Mouse (Mus musculus): ENCODE data around the gene Knstrn.
A peak's percentile ranks its signal among the peaks of the same experiment; 100 is the strongest.

The Knstrn gene

DNA sequence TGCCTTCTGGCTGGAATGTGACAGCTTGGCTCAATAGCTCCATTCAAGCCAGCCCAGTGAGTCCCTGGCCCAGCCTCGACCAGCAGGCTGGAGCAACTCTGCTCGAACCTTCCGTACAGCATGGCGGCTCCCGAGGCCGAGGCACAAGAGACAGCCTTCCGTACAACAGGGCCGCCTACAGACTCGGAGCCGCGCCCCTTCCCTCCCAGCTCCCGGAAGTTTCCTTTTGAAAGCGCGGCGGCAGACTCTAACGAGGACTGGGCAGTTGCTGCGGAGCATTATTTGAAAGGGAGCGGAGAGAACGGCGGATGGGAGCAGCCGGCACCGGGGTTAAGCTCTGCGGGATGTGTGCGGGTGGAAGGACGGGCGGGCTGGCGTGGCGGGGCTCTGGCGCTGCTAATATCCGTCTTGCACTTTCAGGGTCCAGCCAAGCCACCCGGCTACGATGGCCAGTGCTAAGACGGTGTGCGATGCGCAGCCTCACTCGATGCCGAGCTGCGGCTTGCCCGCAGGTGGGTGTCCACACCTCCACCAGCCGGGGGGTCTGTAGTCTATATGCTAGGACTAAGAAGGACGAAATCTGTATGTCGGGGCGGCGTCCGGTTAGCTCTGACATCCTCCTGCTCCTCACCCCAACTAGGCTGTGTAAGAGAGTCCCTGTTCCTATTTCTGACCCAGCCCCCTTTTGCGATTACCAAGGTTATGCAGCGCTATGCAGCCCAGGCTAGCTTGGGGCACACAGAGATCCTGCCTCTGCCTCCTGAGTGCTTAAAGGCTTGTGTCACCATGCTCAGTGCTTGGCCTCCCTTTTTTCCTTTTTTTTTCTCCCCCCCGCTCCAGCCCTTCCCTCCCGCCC is at the start of gene Knstrn:
Gene Knstrn (plus strand): TSS at position 23 of the 856 bp plus-strand sequence.
- DNase-seq (ENCODE audit: low read depth in 1 of 2, low spot score in 2 of 2): peak; percentile 56 to 82

DNA sequence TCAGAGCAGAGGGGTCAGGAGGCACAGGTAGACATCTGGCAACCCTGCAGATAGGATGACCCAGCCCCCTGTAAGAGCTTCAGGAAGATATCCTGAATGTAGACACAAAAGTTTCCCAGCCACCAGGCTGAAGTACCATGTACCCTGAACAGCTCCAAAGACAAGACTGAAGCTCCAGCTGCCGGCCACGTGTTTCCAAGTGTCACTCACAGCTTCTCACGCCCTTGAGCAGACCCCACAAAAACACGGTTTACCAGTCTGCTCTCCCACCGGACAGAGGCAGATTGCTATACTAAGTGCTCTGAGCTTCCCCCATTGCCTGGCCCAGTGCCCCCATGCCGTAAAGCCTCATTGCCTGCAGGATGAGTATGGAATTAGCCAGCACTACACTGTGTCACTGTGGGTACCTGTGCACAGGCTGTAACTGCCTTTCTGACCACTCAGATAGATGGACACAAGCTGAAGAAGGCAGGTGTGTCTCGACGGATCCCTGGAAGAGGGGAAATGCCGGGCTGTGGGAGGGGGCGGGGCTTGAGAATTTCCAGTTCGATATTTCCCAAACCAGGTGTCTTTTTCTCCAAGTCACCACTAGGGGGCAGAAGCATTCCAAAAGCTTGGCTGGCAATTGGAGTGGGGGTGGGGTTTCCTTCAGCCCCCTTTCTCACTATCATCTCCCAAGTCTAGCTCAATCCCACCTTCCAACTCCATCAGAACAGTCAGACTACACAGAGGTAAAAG is 49.5 kb upstream of the Knstrn start:
- no peak for DNase-seq (ENCODE audit: low read depth in 1 of 2, low spot score in 2 of 2)

DNA sequence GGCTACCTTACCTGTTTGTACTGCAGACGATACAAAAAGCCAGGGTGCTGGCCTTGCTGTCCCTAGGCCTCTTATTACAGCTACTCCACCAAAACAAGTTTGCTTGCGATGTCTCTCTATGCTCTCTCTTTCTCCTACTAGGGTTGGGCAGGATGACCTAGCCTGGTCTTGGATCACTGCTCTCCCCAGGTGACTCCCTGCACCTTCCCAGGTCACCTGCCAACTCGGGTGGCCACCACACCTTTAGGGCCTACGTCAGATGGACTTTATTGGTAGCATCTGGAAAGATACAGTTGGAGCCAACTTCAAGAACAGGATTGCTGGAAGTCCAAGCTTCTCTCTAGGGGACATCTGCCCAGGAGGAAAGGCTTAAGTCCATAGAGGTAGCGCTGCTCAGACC is 48.9 kb upstream of the Knstrn start:
- no peak for DNase-seq (ENCODE audit: low read depth in 1 of 2, low spot score in 2 of 2)

DNA sequence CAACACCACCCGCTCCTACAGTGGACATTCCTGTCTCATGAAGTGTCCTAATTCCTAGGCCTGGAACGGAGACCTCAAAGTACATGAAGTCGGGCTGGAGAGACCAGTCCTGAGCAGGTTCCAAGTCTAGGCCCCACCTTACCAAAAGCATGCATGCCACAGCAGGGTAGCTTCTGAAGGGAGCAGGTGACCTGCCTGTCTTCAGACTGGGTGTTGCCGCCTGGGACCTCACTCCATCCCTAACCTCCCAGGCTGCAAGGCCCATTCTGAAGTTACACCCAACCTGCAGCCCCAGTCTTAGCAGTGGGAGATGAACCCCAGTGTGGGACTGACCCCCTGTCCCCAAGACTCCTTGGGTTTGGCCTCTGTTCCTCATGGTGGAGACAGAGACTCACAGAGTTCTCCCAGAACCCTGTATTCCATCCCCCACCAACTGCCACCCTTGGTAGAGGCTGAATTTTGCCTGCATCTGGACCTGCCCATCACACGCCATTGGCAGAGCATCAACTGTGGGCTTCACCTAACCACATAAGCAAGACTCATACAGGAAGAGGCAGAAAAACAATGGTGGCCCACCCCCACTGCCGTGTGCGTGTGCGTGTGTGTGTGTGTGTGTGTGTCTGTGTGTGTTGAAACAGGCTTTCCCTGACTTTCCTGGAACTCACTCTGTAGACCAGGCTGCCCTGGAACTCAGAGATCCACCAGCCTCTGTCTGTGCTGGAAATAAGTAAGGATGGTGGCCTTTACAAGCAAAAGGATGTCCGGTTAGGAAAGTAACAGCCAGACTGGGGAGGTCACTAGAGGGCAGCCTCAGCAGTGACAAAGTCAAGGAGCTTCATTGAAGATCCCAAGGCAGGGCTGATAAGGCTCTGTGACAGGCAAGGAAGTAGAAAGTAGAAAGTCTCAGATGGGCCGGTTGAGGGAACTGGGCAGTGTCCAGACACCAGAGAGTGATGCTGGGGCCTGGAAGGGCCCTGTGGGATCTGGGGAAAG is 47.5 kb upstream of the Knstrn start:
- DNase-seq (ENCODE audit: low read depth in 1 of 2, low spot score in 2 of 2): no peak

DNA sequence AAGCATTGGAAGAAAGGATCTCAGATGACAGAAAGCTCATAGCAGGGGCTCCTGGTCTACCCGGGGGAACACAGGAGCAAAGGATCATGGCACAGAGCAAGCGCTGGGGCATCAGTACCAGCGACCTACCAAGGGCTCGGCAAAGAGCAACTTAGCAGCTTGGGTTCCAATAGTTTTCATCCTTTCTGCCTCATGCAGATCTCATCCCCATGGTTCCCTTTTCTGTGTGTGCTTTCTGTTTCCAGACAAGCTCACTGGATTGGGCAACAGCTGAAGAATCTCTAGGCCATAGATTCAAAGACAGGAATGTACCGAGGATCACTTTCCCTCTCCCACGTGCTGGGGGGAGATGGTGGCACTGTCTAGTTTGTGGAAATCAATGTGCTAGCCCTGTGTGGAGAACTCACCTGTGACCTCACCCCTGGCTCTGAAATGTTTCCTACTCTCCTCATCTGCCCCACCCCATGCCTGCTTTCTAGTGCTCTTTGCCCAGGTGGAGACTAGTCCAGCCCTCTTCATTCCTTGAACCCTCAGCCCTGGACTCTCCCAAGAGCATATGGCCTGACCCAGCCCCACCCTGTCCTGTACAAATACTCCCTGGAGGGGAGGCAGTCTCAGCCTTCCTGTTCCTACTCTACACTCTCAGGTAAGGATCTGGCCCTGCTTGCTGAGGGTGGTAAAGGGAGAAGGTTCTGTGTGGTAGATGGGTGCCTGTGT is 41.5 kb upstream of the Knstrn start, which contains the start of gene Phgr1:
Gene Phgr1 (plus strand): TSS at position 612 of the 717 bp plus-strand sequence.
- no peak for DNase-seq (ENCODE audit: low read depth in 1 of 2, low spot score in 2 of 2)

DNA sequence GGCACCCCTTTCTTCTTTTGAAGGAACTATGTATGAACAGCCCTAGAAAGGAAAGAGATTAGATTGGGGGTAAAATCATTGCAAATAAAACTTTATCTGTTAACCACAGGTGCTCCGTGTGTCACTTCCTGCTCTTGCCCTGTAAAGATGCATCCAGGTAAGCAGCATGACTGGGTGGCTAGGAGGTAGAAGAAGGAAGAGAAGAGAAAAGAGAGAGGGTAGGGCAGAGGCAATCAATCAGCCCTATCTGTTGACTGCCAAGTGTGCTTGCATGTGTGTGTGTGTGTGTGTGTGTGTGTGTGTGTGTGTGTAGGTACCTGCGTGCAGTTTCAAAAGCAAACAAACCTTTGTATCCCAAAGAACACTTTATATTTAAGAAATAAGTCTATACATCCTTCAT is 39.3 kb upstream of the Knstrn start:
- no peak for DNase-seq (ENCODE audit: low read depth in 1 of 2, low spot score in 2 of 2)

DNA sequence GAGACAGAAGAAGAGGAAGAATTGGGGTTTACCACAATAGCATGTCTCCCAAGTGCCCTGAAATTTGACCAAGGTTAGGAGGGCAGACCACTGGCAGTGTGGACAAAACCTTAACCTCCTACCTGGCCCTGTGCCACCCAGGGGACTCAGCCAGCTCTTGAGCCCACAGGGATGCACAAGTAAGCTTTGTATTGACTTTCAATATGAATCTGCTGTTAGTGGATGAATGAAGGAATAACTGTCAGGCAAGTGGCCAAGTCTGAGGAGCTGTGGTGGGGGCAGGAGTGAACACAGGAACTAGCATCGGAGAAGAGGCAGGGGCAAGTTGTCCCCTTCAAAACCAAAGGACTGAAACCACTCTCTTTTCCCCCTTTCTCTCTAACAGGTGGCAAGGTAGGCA is 38.4 kb upstream of the Knstrn start:
- DNase-seq (ENCODE audit: low read depth in 1 of 2, low spot score in 2 of 2): no peak

DNA sequence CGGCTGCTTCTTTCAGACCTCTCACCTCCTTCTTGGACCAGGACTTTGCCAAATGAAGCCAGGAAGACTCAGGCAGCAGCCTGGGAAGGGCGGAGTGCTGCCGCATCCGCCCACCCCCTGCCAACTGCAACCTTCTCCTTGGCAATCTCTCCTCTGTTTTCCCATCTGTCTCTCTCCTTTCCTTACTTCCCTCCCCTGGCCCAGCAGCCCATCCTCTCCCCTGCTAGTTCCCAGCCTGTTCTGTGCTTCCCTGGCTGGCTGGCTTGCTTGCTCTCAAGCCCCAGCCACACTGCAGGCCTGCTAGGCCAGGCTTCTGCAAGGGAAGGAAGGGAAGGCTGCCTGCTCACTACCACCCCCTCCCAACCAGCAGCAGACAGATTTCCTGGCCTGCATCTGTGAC is 38.0 kb upstream of the Knstrn start:
- no peak for DNase-seq (ENCODE audit: low read depth in 1 of 2, low spot score in 2 of 2)

DNA sequence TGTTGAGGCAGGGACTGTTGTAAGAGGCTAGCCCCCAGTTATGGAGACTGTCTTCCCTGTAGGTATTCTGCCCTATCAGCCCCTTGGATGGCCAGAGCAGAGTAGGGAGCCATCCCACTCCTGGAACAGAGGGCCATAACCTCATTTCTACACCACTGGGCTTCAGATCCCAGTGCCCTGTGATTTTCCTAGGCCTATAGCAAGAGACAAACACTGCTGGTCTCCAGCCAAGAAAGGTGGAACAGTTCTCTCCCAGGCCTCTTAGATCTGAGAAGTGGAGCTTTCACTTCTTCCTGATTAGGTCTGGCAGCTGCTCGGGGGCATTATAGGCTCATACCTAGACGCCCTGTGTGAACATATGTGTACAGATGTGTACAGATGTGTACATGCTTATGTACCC is 37.5 kb upstream of the Knstrn start:
- DNase-seq (ENCODE audit: low read depth in 1 of 2, low spot score in 2 of 2): no peak

DNA sequence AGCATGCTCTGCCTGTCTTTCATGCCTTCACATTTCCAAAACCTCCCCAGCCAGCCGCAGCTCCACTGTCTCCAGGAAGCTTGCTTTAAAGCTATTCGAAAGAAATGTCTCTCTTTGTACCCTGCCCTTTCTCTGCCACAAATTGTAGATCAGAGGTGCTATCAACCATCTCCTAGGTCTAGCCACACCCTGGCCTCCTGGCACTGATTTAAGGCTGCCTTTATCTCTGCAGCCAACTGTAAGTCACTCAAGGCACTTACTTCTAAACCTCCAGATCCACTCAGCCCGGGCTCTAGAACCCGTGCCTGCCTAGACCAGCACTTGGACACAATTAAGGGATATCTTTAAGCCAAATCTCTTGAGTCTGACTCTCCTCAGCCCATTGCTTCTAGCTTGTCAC is 35.4 kb upstream of the Knstrn start:
- no peak for DNase-seq (ENCODE audit: low read depth in 1 of 2, low spot score in 2 of 2)

DNA sequence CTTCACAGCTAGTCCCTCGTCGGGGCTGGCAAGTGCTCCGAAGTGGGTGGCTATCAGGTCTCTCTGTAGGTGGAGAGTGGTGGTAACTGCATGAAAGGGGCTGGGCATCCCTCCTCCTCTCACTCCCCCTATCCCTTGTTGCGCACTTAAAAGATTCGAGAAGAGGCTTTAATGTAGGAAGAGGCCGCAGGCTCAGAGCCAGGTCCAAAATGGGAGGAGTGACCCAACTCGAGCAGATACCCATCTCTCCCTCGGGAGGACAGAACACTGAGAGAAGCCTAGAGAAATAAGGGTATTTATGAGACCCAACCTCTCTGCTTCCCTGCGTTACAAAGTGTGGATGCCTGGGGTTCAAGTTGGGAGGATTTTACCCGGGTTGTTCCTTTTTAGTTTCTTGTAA is 34.7 kb upstream of the Knstrn start:
- DNase-seq (ENCODE audit: low read depth in 1 of 2, low spot score in 2 of 2): no peak

DNA sequence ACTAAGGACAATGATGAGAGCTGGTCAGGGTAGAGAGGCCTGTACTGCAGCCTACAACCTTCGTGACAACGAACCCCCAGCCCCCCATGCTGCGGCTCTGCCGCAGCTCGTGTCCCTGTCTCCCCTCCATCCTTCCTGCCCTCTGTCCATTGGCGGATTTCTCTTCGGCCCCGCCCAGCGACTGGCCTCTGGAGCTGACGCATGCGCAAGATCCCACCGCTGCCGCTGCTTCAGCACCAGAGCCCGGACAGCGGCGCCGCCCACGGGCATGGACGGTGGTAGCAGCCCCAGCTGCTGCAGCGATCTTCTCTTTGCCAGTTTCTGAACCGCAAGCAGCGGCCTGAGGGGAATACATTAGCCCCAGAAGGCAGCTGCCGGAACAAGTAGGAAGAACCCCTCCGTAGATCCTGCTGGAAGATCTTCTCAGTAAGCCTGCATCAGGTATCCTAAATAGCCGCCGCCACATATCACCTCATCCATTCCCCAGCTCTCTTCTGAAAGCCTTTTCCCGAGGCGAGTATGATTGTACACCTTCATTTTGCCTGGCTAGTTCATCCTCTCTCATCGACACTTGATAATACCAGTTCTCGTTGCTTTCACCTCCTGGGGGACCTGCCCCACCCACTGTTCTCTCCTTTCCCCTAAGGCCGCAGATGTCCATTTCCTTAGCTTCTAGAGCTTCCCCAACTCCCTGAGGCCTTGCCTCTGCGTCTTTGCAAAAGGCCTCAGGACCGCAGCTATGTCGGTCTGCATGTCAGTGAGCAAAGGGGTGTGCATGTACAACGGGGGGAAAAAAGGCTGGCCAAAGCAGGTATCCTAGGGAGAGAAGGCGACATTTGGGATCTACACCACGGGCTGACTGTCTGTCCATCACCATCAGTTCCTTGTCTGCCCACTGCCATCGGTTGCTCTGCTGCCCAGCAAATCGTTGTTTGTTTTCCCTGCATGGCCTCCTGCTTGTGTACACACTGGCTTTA is 34.0 kb upstream of the Knstrn start, which contains the start of gene Disp2:
Gene Disp2 (plus strand): TSS at position 216 of the 977 bp plus-strand sequence.
- DNase-seq (ENCODE audit: low read depth in 1 of 2, low spot score in 2 of 2): peak; percentile 37 to 68

DNA sequence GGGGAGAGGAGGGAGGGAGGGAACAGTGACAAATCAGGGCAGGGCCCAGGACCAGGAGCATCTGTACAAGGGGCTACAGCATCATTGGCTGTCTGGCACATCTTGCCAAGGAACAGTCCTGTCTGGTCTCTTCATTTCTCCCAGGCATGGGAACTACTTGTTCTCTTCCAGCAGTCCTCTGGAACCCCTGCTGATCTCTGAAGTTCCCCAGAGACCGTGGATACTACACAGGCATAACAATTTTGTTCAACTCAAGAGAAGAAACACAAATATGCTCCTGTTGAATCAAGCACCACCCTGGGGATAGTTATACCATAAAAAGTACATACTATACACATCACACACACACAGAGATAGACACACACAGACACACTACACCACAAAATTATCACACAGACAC is 32.7 kb upstream of the Knstrn start:
- DNase-seq (ENCODE audit: low read depth in 1 of 2, low spot score in 2 of 2): no peak

DNA sequence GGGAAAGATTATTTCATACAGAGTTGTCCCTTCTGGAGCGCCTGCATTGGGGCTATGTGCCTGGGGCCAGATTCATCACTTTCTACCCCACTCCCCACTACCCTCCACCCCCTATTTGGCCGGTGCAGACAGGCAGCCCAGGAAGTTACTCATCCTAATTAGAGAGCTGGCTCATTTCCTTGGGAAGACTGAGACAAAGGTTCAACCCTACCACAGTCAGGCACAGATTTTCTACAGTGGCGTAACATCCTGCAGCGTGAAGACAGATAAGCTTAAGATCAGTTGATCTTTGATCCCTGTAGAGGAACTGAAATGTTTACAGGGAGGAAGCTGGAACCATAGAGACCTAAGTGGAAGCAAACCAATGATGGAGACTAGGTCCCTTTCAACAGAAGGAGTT is 31.5 kb upstream of the Knstrn start:
- no peak for DNase-seq (ENCODE audit: low read depth in 1 of 2, low spot score in 2 of 2)

DNA sequence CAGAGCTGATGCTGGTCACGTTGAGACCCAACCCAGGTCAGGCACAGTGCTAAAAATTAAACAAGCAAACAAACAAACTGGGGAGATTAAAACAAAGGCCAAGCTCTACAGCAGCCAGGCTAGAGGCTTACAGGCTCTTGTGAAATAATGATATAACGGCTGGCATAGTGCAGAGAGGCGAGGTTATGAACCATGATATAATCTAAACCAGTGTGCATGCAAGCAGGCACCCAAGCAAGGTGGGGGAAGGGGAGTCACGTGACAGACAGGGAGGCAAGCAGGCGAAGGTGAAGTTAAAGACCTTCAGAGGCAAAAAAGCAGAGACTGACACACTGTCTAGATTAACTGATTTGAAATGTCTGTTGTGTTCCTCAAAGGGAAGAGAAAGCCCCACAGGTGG is 30.7 kb upstream of the Knstrn start:
- no peak for DNase-seq (ENCODE audit: low read depth in 1 of 2, low spot score in 2 of 2)

DNA sequence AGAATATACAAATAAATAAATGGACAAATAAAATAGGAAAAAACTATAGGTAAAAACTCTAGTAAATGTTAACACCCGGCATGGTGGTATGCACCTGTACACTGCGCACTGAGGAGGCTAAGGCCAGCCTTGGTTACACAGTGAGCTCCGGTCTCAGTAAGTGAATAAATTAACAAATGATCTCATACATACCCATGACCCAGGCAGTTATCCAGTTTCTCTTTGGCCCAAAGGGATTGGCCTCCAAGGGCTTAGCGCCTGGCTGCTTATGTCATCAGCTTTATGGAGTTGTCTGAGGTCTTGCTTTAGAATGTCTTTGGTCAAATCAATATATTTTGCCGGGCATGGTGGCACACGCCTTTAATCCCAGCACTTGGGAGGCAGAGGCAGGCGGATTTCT is 30.1 kb upstream of the Knstrn start:
- no peak for DNase-seq (ENCODE audit: low read depth in 1 of 2, low spot score in 2 of 2)

DNA sequence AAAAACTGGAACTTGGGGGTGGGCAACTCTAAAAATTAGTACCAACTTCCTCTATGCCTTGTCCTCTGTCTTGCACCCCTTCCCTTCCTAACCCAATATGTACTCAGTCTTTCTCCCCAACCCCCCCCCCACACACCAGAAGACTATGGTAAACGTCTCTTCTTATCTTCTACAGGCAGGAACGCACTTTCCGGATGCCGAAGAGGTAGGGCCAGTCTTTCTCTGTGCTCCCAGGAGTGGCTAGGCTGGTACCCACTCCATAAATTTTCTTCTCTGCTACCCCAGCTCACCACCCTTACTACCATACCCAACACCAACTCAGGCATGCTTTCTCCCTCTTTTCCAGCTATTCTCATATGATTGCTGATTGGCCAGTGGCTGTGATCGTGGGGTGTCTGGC is 27.3 kb upstream of the Knstrn start:
- no peak for DNase-seq (ENCODE audit: low read depth in 1 of 2, low spot score in 2 of 2)

DNA sequence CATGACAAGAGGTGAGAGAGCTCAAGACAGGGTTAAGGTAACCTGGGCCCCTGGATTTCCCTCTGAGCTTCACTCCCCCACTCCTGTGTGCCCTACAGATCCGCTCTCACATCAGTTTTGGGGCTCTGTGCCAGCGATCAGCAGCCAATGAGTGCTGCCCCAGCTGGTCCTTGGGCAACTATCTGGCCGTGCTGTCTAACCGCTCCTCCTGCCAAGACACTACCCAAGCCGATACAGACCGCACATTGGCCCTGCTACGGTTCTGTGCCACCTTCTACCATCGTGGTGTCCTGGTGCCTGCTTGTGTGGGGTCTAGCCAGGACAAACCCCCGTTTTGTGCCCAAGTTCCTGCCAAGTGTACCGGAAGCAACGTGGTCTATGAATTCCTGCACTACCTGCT is 24.3 kb upstream of the Knstrn start:
- DNase-seq (ENCODE audit: low read depth in 1 of 2, low spot score in 2 of 2): no peak

DNA sequence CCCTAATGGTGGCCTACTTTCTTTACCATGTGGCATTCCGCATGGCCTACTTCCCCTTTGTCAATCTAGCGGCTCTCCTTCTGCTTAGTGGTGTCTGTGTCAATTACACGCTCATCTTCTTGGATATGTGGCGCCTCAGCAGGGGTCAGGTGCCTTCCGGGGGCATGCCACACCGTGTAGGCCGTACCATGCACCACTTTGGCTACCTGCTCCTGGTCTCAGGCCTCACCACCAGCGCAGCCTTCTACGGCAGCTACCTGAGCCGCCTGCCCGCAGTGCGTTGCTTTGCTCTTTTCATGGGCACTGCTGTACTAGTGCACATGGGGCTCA is 23.6 kb upstream of the Knstrn start:
- no peak for DNase-seq (ENCODE audit: low read depth in 1 of 2, low spot score in 2 of 2)
